Mouse (Mus musculus) retina, postnatal 7 days (tissue): ENCODE data around the gene Olfr573-ps1.

Experiments used
- DNase-seq: peaks from one replicate; pipeline ENCODE4 v3.0.0-alpha.2; 2012; ENCODE audit warnings: low read depth, low spot score

Gene Olfr573-ps1

DNA sequence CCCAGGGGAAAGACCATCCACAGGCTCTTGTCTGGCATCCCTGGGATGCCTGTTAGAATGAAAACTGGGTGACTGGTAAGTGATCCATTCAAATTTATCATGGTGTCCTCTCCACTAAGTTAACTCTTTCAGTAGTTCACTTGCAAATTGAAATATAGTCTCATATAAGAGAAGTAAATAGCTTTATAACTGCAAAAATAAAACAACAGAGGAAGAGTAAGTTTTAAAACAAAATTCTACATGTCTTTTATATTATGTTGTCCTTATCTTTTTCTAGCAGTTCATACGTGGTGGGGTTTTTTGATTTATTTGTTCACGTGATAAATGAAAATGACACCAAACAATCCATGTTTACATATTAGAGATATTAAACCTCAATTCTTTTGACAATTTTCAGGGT is at the start of gene Olfr573-ps1:
Gene Olfr573-ps1 (minus strand): TSS at position 101 of the 400 bp plus-strand sequence.
- DNase-seq: no peak

DNA sequence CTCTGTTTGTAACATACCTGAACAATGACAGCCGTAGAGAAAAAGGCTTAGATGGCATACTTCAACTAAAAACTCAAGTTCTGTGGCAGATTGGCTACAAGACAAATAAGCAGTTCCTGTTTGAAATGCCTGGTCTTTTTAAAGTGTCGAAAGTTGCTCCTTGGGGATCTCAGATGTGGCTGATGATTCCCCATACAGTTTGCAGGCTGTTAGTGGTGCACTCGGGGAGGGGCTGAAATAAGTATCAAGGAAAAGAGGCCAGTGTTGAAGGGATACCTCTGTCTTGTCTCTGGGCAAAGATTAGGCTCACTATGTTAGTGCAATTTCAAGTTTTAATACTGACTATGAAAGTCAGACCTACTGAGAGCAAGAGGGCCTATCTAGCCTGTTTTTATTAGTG is 46.8 kb upstream of the Olfr573-ps1 start, which contains the start of gene Olfr578:
Gene Olfr578 (minus strand): TSS at position 101 of the 400 bp plus-strand sequence.
- DNase-seq: no peak

DNA sequence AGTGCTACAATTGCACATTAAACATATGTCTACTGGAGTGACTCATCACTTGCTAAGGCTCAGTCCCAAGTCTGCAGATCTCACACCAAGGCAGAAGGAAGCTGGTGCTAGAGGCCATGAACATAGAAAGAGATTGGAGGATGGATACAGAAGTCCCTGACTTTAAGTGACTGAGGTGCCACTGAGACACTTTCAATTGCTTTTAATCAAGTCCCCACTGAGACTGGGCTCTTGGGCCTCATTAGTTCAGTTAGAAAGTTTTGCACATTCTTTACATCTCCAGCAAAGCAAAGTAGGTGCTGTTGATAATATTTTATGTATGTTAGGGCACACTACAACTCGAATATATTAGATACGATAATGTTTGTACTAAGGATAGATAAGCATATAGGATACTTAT is 33.5 kb upstream of the Olfr573-ps1 start, which contains the start of gene Olfr577:
Gene Olfr577 (minus strand): TSS at position 101 of the 400 bp plus-strand sequence.
- no peak for DNase-seq

- DNase-seq: no peak
Observed at GRCm38 (mm10) chr7:102974399-102974798, 32.0 kb upstream of the Olfr573-ps1 start.

DNA sequence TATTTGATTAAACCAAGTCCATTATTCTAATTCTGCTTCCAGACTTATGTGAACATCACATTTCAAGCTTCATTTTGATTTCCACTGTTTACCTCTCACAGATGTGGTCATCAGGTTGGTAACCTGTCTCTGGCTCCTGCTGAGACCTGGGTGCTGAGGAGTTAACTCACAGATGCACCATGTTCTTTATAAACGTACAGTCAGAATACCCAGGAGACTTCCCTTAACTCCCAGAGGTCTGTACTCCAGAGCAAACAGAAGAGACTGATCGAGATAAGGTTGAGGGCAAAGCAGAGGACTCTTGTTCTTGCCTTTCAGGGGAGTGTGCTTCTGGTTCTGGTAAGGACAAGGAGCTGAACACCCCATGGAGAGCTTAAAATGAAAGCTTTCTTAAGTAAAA is 20.0 kb upstream of the Olfr573-ps1 start, which contains the start of gene Olfr576:
Gene Olfr576 (plus strand): TSS at position 301 of the 400 bp plus-strand sequence.
- DNase-seq: no peak

- DNase-seq: no peak
Observed at GRCm38 (mm10) chr7:102958593-102958992, 16.2 kb upstream of the Olfr573-ps1 start, which contains the start of gene Olfr575. TSS of gene Olfr575 (minus strand) at chr7:102958775.

- no peak for DNase-seq
Observed at GRCm38 (mm10) chr7:102958137-102958536, 15.8 kb upstream of the Olfr573-ps1 start.

DNA sequence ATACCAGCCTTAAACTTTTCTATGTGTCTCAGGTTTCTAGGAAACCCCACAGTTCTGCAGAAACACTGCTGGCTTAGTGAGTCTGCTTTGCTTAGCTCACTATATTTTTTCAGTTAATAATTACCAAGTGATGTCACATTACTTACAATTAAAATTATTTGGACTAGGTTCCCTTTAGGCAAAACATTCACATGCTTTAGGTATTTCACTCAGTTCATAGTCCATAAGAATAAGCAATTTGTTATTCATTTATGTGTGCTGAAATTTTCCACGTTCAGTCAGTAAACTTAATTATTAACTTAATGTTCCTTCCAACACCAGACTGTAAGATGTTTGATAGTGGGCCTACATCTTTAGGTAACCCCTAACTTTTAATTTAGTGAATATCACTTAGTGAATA is 8.4 kb upstream of the Olfr573-ps1 start:
- no peak for DNase-seq

GRCm38 (mm10) chr7:102948167-102948566 is 5.8 kb upstream of the Olfr573-ps1 start, which contains the start of gene Olfr574:
TSS of gene Olfr574 (plus strand) at chr7:102948467.
- no peak for DNase-seq

DNA sequence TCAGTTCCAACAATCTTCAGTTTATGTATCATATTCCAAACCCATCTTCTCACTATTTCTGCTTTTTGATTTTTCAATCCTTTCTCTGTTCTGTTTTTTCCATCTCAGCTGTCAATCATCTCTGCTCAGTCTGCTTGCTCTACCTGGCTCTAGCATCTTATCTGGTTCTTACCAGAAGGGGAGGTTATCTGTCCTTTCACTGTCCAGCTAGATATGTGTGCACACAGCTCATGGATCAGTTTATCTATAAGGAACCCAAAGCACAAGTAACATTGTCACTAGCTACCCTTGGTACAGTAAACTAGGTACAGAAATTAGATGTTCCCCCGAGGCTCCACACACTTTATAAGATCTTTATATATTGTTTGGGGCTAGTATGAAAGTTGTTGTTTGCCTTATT is 1.0 kb upstream of the Olfr573-ps1 start:
- DNase-seq: no peak

GRCm38 (mm10) chr7:102927105-102927504 is 15.3 kb downstream of the Olfr573-ps1 start:
- DNase-seq: no peak

GRCm38 (mm10) chr7:102924109-102924508 is 18.3 kb downstream of the Olfr573-ps1 start, which contains the start of gene Olfr572:
TSS of gene Olfr572 (plus strand) at chr7:102924409.
- DNase-seq: no peak

DNA sequence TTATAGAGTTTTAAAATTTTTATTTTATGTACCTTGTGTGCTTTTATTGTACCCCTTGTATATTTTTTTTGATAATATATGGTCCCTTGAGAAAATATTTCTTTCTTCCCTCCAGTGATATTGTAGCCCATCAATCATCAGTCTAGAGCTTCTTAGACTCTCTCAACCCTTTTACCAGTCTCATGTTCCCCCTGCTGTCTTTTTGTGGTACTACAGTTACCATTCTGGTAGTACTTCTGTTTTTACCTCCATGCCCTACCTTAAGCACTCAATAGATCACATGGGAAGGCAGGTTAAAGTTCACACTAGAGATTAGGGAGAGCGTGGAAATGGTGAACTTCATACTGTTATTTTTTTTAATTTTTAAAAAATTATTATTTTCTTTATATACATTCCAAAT is 22.7 kb downstream of the Olfr573-ps1 start:
- peak; percentile 50 for DNase-seq

GRCm38 (mm10) chr7:102917032-102917875 is 25.1 kb downstream of the Olfr573-ps1 start, which contains the start of gene Olfr571:
TSS of gene Olfr571 (minus strand) at chr7:102917536.
- no peak for DNase-seq

- no peak for DNase-seq
Observed at GRCm38 (mm10) chr7:102916405-102916804, 26.0 kb downstream of the Olfr573-ps1 start.

- DNase-seq: no peak
Observed at GRCm38 (mm10) chr7:102915261-102915660, 27.1 kb downstream of the Olfr573-ps1 start.
